Mouse (Mus musculus): Measurements from ENCODE around the gene Hook2. TPM values are rescaled to one million over a fixed set of nuclear protein-coding genes. Genes with fewer than 3 reads are reported as not detected.

The Hook2 gene
- total and polyA plus RNA-seq, 2 experiments from 2014 or later: 21.4 to 40.1 TPM

DNA sequence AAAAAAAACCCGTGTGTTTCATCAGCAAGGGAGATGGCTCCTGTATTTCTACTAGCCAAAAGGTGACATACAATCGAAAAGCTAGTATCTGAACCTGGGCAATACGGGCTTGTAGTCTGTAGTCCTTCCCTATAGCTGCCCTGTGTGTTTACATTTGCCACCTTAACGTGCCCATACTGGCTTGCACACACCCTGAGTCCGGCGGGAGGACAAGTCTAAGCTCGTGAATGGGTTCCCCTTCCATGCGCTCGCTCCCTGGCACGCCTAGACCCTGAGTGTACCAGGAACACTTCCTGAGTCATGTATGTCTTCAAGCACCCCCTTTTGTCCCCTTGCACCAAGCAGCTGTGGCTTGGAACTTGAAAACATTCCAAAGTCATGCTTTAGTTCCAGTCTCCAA, 26.3 kb downstream of the Hook2 start:
- ATAC-seq (ENCODE audit: low FRiP score) (no peak), DNase-seq (ENCODE audit: low spot score) (no peak)
- H3K9me3 ChIP-seq (ENCODE audit: low read length): no peaks in the 10 kb centered on the region
- 0 out of 2 replicates have a peak, but pooled peaks cover 4% of the 10 kb centered on the region for H3K4me1 ChIP-seq (ENCODE audit: insufficient read depth, low read length)
- 67% methylated on average over 10 of the region's 10 CpGs for WGBS
- peaks cover 26% of the 10 kb centered on the region for H3K36me3 ChIP-seq (ENCODE audit: insufficient read depth, low read length)
- peaks cover 4% of the 10 kb centered on the region; the same call in 1 of the 2 replicates for H3K27me3 ChIP-seq (ENCODE audit: insufficient read depth, low read length)
- no peak overlapping the region for H3K4me2 ChIP-seq (ENCODE audit: low read depth, low read length, poor library complexity, severe bottlenecking)
- TF ChIP-seq CTCF (IDR thresholded peaks at IDR 0.05): no peak
- H3K9ac ChIP-seq (replicated peaks; ENCODE audit: low read length, poor library complexity, severe bottlenecking): no peak overlapping the region
- no peak overlapping the region for H3K27ac ChIP-seq (ENCODE audit: low read depth, low read length)
- no peak overlapping the region for H3K4me3 ChIP-seq (ENCODE audit: low read depth, low read length)

DNA sequence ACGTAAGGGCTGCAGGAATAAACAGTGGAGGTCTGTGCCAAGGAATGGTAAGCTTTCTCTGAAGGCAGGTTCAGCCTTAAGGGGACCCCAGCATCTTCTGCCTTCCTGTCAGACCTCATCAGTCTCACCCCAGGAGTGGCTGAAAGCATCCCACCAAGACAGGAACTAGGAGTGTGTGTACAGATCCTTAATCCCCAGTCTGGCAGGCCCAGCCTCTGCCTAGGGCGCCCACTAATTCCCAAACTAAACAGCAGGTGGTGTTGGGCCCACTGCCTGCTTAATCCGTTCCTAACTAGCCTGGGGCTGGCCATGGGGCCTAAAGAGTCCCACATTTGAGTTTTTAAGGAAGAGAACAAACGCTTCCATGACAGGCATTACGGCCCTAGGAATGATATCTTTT, 26.8 kb downstream of the Hook2 start:
- Histone ChIP-seq H3K4me3 (ENCODE audit: low read depth, low read length) (no peak overlapping the region), H3K4me1 (ENCODE audit: insufficient read depth, low read length) (0 out of 2 replicates have a peak, but pooled peaks cover 4% of the 10 kb centered on the region), H3K9ac (replicated peaks; ENCODE audit: low read length, poor library complexity, severe bottlenecking) (no peak overlapping the region), H3K27ac (ENCODE audit: low read depth, low read length) (no peak overlapping the region), H3K27me3 (ENCODE audit: insufficient read depth, low read length) (0 out of 2 replicates have a peak, but pooled peaks cover 3% of the 10 kb centered on the region), H3K4me2 (ENCODE audit: low read depth, low read length, poor library complexity, severe bottlenecking) (no peak overlapping the region), H3K36me3 (ENCODE audit: insufficient read depth, low read length) (peaks cover 27% of the 10 kb centered on the region), H3K9me3 (ENCODE audit: low read length) (no peaks in the 10 kb centered on the region)
- WGBS: 20% methylated on average over 5 of the region's 5 CpGs
- no peak for DNase-seq (ENCODE audit: low spot score)
- TF ChIP-seq CTCF (IDR thresholded peaks at IDR 0.05): 0 out of 2 replicates have a peak, but pooled peaks have one; percentile 9
- peak; percentile 38; the same call in 1 of the 2 replicates for ATAC-seq (ENCODE audit: low FRiP score)

DNA sequence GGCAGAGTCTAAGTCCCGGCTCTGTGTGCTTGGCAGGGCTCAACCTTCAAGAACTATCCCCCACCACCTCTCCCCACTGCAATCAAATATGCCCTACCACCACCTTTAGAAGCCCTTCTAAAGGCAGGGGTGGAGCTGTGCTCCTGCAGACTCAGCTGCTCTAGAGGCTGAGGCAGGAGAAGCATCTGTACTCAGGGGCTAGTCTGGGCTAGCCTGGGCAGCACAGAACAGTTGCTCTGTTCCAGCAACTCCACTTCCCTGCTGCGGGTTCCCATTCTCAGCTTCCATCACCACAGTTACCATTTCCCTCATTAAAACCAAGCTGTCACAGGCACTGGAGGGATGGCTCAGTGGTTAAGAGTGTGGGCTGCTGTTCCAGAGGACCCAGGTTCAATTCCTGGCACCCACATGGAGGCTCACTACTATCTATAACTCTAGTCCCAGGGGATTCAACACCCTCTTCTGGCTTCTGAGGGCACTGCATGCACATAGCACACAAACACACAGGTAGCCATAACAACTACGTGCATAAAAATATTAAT, 31.2 kb downstream of the Hook2 start:
- peaks cover 4% of the 10 kb centered on the region; the same call in 1 of the 2 replicates for H3K4me1 ChIP-seq (ENCODE audit: insufficient read depth, low read length)
- 96% methylated on average over 3 of the region's 3 CpGs for WGBS
- no peaks in the 10 kb centered on the region for H3K27me3 ChIP-seq (ENCODE audit: insufficient read depth, low read length)
- ATAC-seq (ENCODE audit: low FRiP score) (no peak), DNase-seq (ENCODE audit: low spot score) (no peak)
- H3K36me3 ChIP-seq (ENCODE audit: insufficient read depth, low read length): peaks cover 33% of the 10 kb centered on the region
- no peak overlapping the region for H3K4me3 ChIP-seq (ENCODE audit: low read depth, low read length)
- peak; percentile 31 for TF ChIP-seq CTCF (IDR thresholded peaks at IDR 0.05)
- no peak overlapping the region for H3K4me2 ChIP-seq (ENCODE audit: low read depth, low read length, poor library complexity, severe bottlenecking)
- H3K9me3 ChIP-seq (ENCODE audit: low read length): no peaks in the 10 kb centered on the region
- H3K9ac ChIP-seq (replicated peaks; ENCODE audit: low read length, poor library complexity, severe bottlenecking): no peak overlapping the region
- no peak overlapping the region for H3K27ac ChIP-seq (ENCODE audit: low read depth, low read length)

DNA sequence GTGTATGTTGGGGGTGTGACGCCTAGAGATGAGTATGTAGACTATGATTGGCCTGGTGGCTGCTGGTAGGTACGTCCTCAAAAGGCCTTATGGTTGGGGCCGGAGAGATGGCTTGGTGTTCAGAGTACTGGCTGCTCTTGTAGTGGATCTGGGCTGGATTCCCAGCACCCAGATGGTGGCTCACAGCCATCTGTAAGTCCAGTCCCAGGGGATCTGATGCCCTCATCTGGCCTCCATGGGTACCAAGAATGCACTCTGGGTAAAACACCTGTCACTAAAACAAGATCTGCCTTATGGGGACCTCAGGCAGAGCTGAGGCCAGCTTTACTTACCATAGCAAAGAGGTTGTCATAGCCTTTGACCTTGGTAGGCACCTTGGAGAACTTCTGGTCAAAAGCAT, 33.4 kb downstream of the Hook2 start:
- DNase-seq (ENCODE audit: low spot score) (no peak), ATAC-seq (ENCODE audit: low FRiP score) (no peak)
- no peak for TF ChIP-seq CTCF (IDR thresholded peaks at IDR 0.05)
- H3K27me3 ChIP-seq (ENCODE audit: insufficient read depth, low read length): no peaks in the 10 kb centered on the region
- no peak overlapping the region for H3K9ac ChIP-seq (replicated peaks; ENCODE audit: low read length, poor library complexity, severe bottlenecking)
- peaks cover 22% of the 10 kb centered on the region for H3K36me3 ChIP-seq (ENCODE audit: insufficient read depth, low read length)
- peak overlapping the region; percentile 92; the same call in 1 of the 2 replicates for H3K4me2 ChIP-seq (ENCODE audit: low read depth, low read length, poor library complexity, severe bottlenecking)
- WGBS: 99% methylated on average over 3 of the region's 3 CpGs
- H3K27ac ChIP-seq (ENCODE audit: low read depth, low read length): no peak overlapping the region
- H3K9me3 ChIP-seq (ENCODE audit: low read length): no peaks in the 10 kb centered on the region
- H3K4me3 ChIP-seq (ENCODE audit: low read depth, low read length): peak overlapping the region; percentile 98; the same call in 1 of the 2 replicates
- H3K4me1 ChIP-seq (ENCODE audit: insufficient read depth, low read length): peaks cover 11% of the 10 kb centered on the region

DNA sequence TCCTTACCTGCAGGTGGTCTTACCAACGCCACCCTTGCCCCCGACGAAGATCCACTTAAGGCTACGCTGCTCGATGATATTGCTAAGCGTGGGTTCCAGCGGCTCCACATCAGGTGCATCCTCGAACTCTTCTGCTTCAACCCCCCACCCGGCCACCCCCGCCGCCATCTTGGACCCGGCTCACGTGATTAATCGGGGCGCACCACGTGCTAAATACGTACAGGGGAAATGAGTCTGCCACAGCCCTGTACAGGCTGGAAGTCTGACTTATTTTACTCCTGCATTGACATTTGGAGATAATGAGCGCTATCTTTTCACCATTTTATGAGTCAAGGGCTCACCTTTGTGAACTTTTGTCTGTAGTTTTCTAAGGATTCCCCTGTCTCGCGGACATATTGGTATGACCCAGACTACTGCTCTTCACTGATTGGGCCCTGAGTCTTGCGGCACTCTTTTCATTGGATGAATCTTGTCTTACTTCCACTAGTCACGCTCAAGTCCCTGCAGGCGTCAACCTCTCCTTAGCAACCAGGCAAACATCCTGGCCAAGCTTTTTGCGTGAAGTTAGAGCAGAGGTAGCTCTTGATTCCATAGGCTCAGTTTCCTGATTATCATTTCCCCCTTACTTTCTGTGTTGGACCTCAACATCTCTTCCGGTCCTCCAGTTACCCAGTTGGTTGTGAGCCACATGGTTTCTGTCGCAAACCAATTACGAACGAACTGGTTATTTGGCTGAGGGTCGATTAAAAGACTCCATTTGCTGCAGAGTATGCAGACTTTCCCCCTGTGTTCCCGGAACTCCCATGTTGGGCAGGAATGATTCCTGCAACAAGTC, 34.9 kb downstream of the Hook2 start, which contains the start of gene Asna1:
Gene Asna1 (minus strand): TSS at position 184 of the 835 bp plus-strand sequence.
- H3K27ac ChIP-seq (ENCODE audit: low read depth, low read length): peak within 1 kb of the TSS; percentile 59; the same call in 1 of the 2 replicates
- ATAC-seq (ENCODE audit: low FRiP score) (peak; percentile 90), DNase-seq (ENCODE audit: low spot score) (peak; percentile 96)
- no peaks in the 10 kb centered on the region for H3K27me3 ChIP-seq (ENCODE audit: insufficient read depth, low read length)
- H3K9me3 ChIP-seq (ENCODE audit: low read length): no peaks in the 10 kb centered on the region
- TF ChIP-seq CTCF (IDR thresholded peaks at IDR 0.05): no peak
- 8% methylated on average over 30 of the region's 30 CpGs for WGBS
- H3K36me3 ChIP-seq (ENCODE audit: insufficient read depth, low read length): peaks cover 15% of the 10 kb centered on the region
- peak within 1 kb of the TSS; percentile 77 for H3K9ac ChIP-seq (replicated peaks; ENCODE audit: low read length, poor library complexity, severe bottlenecking)
- peak within 1 kb of the TSS; percentile 98 for H3K4me3 ChIP-seq (ENCODE audit: low read depth, low read length)
- peaks cover 11% of the 10 kb centered on the region for H3K4me1 ChIP-seq (ENCODE audit: insufficient read depth, low read length)
- peak within 1 kb of the TSS; percentile 92 for H3K4me2 ChIP-seq (ENCODE audit: low read depth, low read length, poor library complexity, severe bottlenecking)

All from midbrain, postnatal 0 days (tissue).